Mouse (Mus musculus): ENCODE measurements around the gene Fam214a. TPM values are rescaled to one million over a fixed set of nuclear protein-coding genes. Genes with fewer than 3 reads are reported as not detected.

Gene Fam214a
- total and polyA plus RNA-seq, 2 experiments from 2014 or later, result 13.3 to 20.8 TPM

GRCm38 (mm10) chr9:75071029-75071705, 118.5 kb downstream of the Fam214a start:
- H3K36me3 ChIP-seq (replicated peaks; ENCODE audit: control insufficient read depth, insufficient read depth, low read length), result no peaks in the 10 kb centered on the region
- WGBS, result under 1% methylated on average over 56 of the region's 92 CpGs
- TF ChIP-seq EP300 (IDR thresholded peaks at IDR 0.05; ENCODE audit: low read depth) (no peak), CTCF (IDR thresholded peaks at IDR 0.05; ENCODE audit: low read depth) (peak; percentile 40; the same call in 1 of the 2 replicates)

GRCm38 (mm10) chr9:75071706-75072192, 119.1 kb downstream of the Fam214a start:
- H3K27me3 ChIP-seq (ENCODE audit: control insufficient read depth, insufficient read depth, low read length), result no peaks in the 10 kb centered on the region
- DNase-seq (ENCODE audit: low spot score), result peak; percentile 45
- under 1% methylated on average over 29 of the region's 29 CpGs for WGBS

More at GRCm38 (mm10) chr9:75071029-75071705, 118.5 kb downstream of the Fam214a start:
- H3K4me2 ChIP-seq (ENCODE audit: low read depth, low read length), result peak overlapping the region; percentile 95
- H3K27me3 ChIP-seq (ENCODE audit: control insufficient read depth, insufficient read depth, low read length), result no peaks in the 10 kb centered on the region
- peak overlapping the region; percentile 77 for H3K4me3 ChIP-seq (ENCODE audit: low read depth, low read length)
- no peaks in the 10 kb centered on the region for H3K4me1 ChIP-seq (ENCODE audit: control insufficient read depth, insufficient read depth)
- DNase-seq (ENCODE audit: low spot score) (peak; percentile 56), ATAC-seq (ENCODE audit: insufficient read depth, low read depth) (peak; percentile 93)
- H3K9me3 ChIP-seq (replicated peaks; ENCODE audit: control insufficient read depth, low read length), result no peaks in the 10 kb centered on the region
- peak overlapping the region; percentile 28 for H3K27ac ChIP-seq (ENCODE audit: low read depth)
- peak overlapping the region; percentile 66 for H3K9ac ChIP-seq (replicated peaks; ENCODE audit: low read depth, low read length)

GRCm38 (mm10) chr9:75072361-75072760, 119.7 kb downstream of the Fam214a start:
- no peak for ATAC-seq (ENCODE audit: insufficient read depth, low read depth)
- no peak for TF ChIP-seq CTCF (IDR thresholded peaks at IDR 0.05; ENCODE audit: low read depth)
- TF ChIP-seq EP300 (IDR thresholded peaks at IDR 0.05; ENCODE audit: low read depth), result no peak
- Histone ChIP-seq H3K4me2 (ENCODE audit: low read depth, low read length) (peak overlapping the region; percentile 95), H3K9ac (replicated peaks; ENCODE audit: low read depth, low read length) (peak overlapping the region; percentile 66), H3K27me3 (ENCODE audit: control insufficient read depth, insufficient read depth, low read length) (no peaks in the 10 kb centered on the region), H3K9me3 (replicated peaks; ENCODE audit: control insufficient read depth, low read length) (no peaks in the 10 kb centered on the region), H3K27ac (ENCODE audit: low read depth) (no peak overlapping the region), H3K36me3 (replicated peaks; ENCODE audit: control insufficient read depth, insufficient read depth, low read length) (no peaks in the 10 kb centered on the region), H3K4me3 (ENCODE audit: low read depth, low read length) (peak overlapping the region; percentile 77), H3K4me1 (ENCODE audit: control insufficient read depth, insufficient read depth) (no peaks in the 10 kb centered on the region)
- no peak for DNase-seq (ENCODE audit: low spot score)
- WGBS, result 22% methylated on average over 3 of the region's 3 CpGs

More at GRCm38 (mm10) chr9:75071706-75072192, 119.1 kb downstream of the Fam214a start:
- Histone ChIP-seq H3K27ac (ENCODE audit: low read depth) (peak overlapping the region; percentile 28), H3K4me2 (ENCODE audit: low read depth, low read length) (peak overlapping the region; percentile 95), H3K4me1 (ENCODE audit: control insufficient read depth, insufficient read depth) (no peaks in the 10 kb centered on the region), H3K9ac (replicated peaks; ENCODE audit: low read depth, low read length) (peak overlapping the region; percentile 66), H3K4me3 (ENCODE audit: low read depth, low read length) (peak overlapping the region; percentile 77), H3K36me3 (replicated peaks; ENCODE audit: control insufficient read depth, insufficient read depth, low read length) (no peaks in the 10 kb centered on the region), H3K9me3 (replicated peaks; ENCODE audit: control insufficient read depth, low read length) (no peaks in the 10 kb centered on the region)
- ATAC-seq (ENCODE audit: insufficient read depth, low read depth), result peak; percentile 10; the same call in 1 of the 2 replicates
- TF ChIP-seq EP300 (IDR thresholded peaks at IDR 0.05; ENCODE audit: low read depth) (no peak), CTCF (IDR thresholded peaks at IDR 0.05; ENCODE audit: low read depth) (no peak)

- no peak overlapping the region for H3K4me3 ChIP-seq (ENCODE audit: low read depth, low read length)
- DNase-seq (ENCODE audit: low spot score), result no peak
- no peaks in the 10 kb centered on the region for H3K36me3 ChIP-seq (replicated peaks; ENCODE audit: control insufficient read depth, insufficient read depth, low read length)
- TF ChIP-seq EP300 (IDR thresholded peaks at IDR 0.05; ENCODE audit: low read depth), result no peak
- TF ChIP-seq CTCF (IDR thresholded peaks at IDR 0.05; ENCODE audit: low read depth), result no peak
- H3K9me3 ChIP-seq (replicated peaks; ENCODE audit: control insufficient read depth, low read length), result no peaks in the 10 kb centered on the region
- no peak overlapping the region for H3K27ac ChIP-seq (ENCODE audit: low read depth)
- no peak overlapping the region for H3K9ac ChIP-seq (replicated peaks; ENCODE audit: low read depth, low read length)
- H3K4me2 ChIP-seq (ENCODE audit: low read depth, low read length), result no peak overlapping the region
- H3K27me3 ChIP-seq (ENCODE audit: control insufficient read depth, insufficient read depth, low read length), result no peaks in the 10 kb centered on the region
- H3K4me1 ChIP-seq (ENCODE audit: control insufficient read depth, insufficient read depth), result no peaks in the 10 kb centered on the region
- no peak for ATAC-seq (ENCODE audit: insufficient read depth, low read depth)
These were observed 124.5 kb downstream of the Fam214a start for GRCm38 (mm10) chr9:75077191-75077590.

Other genes starting within 250 kb of the Fam214a start
- gene Onecut1, start 91.0 kb upstream of the Fam214a start, total RNA-seq (2014; rRNA removed; ENCODE audit: low replicate concordance), result not detected in 2 replicates
- gene Onecut1, start 91.0 kb upstream of the Fam214a start, polyA plus RNA-seq (2015; fragmentation: Nextera tagmentation; extraction: Ambion mirVana), result 0.03 TPM in 1 of 2 replicates, not detected in the other
- 24.3 and 44.3 TPM in 2 replicates for gene Arpp19, start 84.7 kb downstream of the Fam214a start, total RNA-seq (2014; rRNA removed; ENCODE audit: low replicate concordance)
- gene Arpp19, start 84.7 kb downstream of the Fam214a start, polyA plus RNA-seq (2015; fragmentation: Nextera tagmentation; extraction: Ambion mirVana), result 229 and 244 TPM in 2 replicates
- gene Myo5a, start 118.1 kb downstream of the Fam214a start, total RNA-seq (2014; rRNA removed; ENCODE audit: low replicate concordance), result 6.2 and 7.1 TPM in 2 replicates
- 3.1 and 3.6 TPM in 2 replicates for gene Myo5a, start 118.1 kb downstream of the Fam214a start, polyA plus RNA-seq (2015; fragmentation: Nextera tagmentation; extraction: Ambion mirVana)

Data from heart, postnatal 0 days (tissue).